Mouse (Mus musculus) T-helper 17 cell (primary cell): ENCODE results near the gene Ten1.

ENCODE experiments used
- in situ Hi-C, 2 experiments: fragments of 300-600 bp; cut with MboI, MseI; formaldehyde crosslinking; loops; 1 replicate in 1 of 2; 2 replicates in 1 of 2; pipeline ENCODE4 v1.15.1; 2025; ENCODE audit warnings: high pct_unique_total_duplicates in 2 of 2

Gene Ten1

DNA sequence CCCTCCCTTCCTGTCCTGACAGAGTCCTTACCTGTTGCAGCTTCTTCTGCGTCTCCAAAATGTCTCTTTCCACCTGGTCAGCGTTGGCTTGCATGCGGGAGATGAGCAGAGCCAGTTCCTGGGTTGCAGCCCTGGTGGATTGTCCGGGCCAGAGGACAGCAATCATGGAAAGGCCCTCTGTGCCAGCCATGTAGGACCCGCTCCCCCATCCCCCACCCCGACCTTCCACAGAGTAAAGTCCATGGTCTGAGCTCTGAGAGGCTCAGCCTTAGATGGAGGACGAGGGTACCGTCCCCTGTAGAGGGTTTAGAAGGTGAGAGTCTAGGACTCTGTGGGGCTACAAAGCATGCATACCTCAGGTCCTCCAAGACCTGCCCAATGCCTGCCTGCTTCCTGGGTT, 36.2 kb downstream of the Ten1 start:
- in situ Hi-C loops, result no loop called here

- in situ Hi-C loops, result no loop called here
Observed at GRCm38 (mm10) chr11:116237742-116238395, 39.2 kb downstream of the Ten1 start, which contains the start of gene Evpl. Evpl (minus strand) TSS chr11:116238077.

DNA sequence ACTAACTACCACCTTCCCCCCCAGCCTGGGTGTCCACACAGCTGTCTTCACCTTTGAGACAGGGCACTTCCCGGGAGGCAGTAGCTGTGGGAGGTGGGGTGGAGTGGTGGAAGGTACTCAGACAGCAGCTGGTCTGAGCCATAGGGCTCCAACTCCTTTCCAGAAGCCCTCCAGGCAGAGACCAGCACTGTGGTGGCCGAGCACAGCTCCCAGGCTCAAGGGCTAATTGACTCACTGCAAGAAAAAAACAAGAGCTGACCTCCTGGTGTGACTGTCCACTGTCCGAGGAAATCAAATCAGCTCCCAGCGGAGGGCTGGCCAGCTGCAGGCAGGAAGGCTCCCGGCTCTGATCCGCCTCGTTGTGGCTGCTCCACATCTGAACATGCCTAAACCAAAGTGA, 41.1 kb downstream of the Ten1 start:
- in situ Hi-C loops, result no loop called here

- in situ Hi-C loops, result no loop called here
Observed at GRCm38 (mm10) chr11:116241744-116242235, 43.1 kb downstream of the Ten1 start.

GRCm38 (mm10) chr11:116244580-116244979, 45.9 kb downstream of the Ten1 start:
- in situ Hi-C loops, result no loop called here

- in situ Hi-C loops, result no loop called here
Observed at GRCm38 (mm10) chr11:116245616-116246015, 47.0 kb downstream of the Ten1 start.

- in situ Hi-C loops, result no loop called here
Observed at GRCm38 (mm10) chr11:116247502-116248222, 49.0 kb downstream of the Ten1 start.

DNA sequence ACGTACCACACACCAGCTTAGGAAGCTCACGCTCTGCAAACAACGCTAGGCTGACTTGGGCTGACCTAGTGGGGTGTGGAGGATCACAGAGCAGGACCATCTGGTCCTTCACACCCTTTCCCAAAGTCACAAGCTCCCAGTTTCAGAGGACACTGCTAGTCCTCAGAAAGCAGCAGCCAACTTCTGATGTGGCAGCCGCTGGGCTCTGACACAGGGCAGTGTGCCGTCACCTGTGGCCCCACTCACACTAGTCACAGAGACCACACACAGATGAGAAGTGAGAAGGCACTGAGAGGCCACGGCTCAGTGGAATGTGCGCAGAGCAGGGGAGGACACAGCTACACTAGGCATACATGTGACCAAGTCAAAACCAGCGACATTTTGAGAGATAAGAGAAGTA, 52.2 kb downstream of the Ten1 start:
- in situ Hi-C loops, result no loop called here

GRCm38 (mm10) chr11:116253076-116253600, 54.5 kb downstream of the Ten1 start:
- in situ Hi-C loops, result no loop called here

DNA sequence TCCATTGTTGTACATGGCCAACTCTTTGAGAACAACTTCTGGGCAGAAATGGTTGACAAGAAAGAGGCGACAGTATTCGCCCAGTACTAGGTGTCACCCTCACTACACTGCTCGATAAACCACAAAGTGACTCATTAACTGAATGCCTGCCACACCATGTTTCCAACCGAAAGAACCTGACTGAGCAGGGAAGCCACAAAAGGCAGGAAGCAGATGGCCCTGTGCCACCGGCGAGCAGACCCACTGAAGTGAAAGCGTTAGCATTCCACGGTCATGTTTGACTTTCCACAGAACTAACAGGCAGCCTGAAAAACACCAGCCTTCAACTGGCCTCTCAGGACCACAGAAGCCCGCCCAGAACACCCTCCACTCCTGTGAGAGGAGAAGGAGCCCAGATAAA, 56.0 kb downstream of the Ten1 start:
- in situ Hi-C loops, result no loop called here

DNA sequence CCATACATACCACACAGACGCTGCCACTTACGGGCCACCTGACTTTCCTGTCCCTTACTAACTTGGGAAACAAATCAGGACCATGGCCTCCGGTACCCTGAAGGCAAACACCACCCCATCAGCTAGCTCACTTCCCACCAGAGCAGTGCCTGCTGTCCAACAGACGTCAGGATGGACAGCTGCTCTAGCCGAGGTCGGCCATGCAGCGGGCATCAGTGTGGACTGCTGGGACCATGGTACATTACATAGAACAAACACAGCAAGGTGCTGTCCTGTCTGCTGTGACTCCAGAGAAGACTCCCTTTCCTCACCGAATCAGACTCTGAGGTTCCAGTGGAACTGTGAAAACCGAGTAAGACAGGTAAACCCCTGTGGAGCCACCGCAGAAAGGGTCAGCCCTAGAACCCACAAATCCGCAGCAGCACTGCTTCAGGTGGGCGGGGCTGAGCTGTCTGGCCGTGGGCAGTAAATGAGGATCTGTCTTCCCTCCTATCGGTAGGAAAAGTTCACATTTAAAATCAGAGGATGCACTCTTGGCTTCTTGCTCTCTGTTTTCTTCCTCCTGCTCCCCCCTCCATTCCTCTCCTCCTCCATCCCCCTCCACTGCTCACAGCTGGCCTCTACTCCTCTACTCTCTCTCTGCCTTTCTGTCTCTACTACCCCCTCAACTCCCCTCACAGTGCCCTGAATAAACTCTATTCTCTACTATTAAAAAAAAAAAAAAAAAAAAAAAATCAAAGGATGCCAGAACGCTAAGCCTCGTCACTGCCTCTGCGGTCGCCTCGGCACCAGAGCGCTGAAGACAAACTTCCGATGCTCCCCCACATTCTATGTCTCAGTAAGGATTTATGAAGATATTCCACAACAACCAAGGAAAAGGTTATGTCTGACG, 56.7 kb downstream of the Ten1 start:
- in situ Hi-C loops, result no loop called here

DNA sequence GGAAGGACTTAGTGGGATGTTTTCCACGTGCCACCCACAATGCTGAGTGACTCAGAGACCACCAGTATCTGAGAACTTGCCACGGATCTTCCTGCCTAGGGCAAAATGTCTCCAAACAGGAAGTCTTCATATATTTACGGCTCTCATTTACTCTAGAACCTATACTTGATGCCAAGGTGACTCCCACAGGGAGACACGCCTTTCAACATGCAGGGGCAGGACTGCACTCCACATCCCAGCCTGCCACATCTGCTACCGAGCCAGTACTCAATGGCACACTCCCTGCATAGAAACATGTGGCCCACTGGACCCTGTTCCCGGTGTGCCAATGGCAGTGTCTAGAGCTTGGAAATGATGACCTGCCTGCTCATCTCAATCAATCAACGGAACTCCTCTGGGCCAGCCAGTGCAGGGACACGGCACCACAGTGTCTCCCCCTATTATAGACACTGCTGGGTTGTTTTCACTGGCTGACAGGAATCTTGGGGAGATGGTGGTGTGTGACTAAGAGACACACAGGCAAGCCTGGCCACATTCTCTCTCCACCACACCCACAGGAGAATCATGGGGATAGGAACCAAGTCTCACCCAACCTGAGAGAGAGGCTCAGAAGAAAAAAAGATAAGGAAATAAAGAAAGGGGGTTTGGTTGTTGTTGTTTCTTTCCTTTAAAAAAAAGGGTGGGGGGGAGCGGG, 57.5 kb downstream of the Ten1 start:
- in situ Hi-C loops, result no loop called here

DNA sequence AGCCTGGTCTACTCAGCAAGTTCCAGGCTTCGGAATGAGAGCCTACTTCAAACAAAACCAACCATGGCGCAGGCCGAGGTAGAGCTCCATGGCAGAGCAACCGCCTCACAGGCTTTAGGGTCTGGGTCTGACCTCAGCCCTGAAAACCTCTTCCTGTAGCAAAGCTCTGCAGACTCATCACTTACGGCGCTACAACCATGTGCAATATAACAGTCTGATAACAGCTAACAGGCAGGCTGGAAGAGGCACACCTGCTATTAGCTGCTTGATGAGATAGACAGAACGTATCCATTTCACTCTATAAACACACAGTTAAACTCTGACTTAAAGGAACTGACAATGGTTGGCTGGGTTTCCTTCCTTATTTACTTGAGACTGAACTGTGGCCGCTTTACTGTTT, 60.8 kb downstream of the Ten1 start:
- in situ Hi-C loops, result no loop called here

GRCm38 (mm10) chr11:116260259-116260658, 61.6 kb downstream of the Ten1 start:
- in situ Hi-C loops, result no loop called here
